Mouse (Mus musculus) embryonic facial prominence, embryonic 14.5 days (tissue): ENCODE measurements around the gene Otop2. TPM values are rescaled to one million over a fixed set of nuclear protein-coding genes. Genes with fewer than 3 reads are reported as not detected.
A peak's percentile ranks its signal among the peaks of the same experiment; 100 is the strongest.

ENCODE experiments used
- ATAC-seq: fragments of 200-750 bp; cut with Nextera tagmentation; 2 replicates; pipeline ENCODE4 v1.8.0; 2017; ENCODE audit warnings: low read depth, moderate number of reproducible peaks, moderate TSS enrichment
- DNase-seq: peaks from one replicate; pipeline ENCODE4 v3.0.0-alpha.2; 2015; ENCODE audit warnings: low spot score
- H3K27ac ChIP-seq: fragments of 300-500 bp; sonication (generic); replicated peaks from 2 replicates; pipeline ENCODE4 v1.5.1; 2014; ENCODE audit warnings: low read depth, mild to moderate bottlenecking, low read length, moderate library complexity
- H3K27me3 ChIP-seq: fragments of 300-500 bp; sonication (generic); replicated peaks from 2 replicates; pipeline ENCODE4 v1.6.1; 2014; ENCODE audit warnings: low read length; ENCODE audit not compliant: control insufficient read depth, insufficient read depth
- H3K36me3 ChIP-seq: fragments of 300-500 bp; sonication (generic); 2 replicates; pipeline ENCODE4 v1.6.1; 2014; ENCODE audit warnings: low read length, mixed read lengths; ENCODE audit not compliant: control insufficient read depth, insufficient read depth
- H3K4me1 ChIP-seq: fragments of 300-500 bp; sonication (generic); 2 replicates; pipeline ENCODE4 v1.6.1; 2014; ENCODE audit warnings: antibody characterized with exemption, low read length; ENCODE audit not compliant: control insufficient read depth, insufficient read depth
- H3K4me2 ChIP-seq: fragments of 300-500 bp; sonication (generic); 2 replicates; pipeline ENCODE4 v1.6.1; 2014; ENCODE audit warnings: low read depth, mild to moderate bottlenecking, low read length, moderate library complexity, mixed read lengths
- H3K4me3 ChIP-seq: fragments of 300-500 bp; sonication (generic); 2 replicates; pipeline ENCODE4 v1.5.1; 2014; ENCODE audit warnings: low read depth, mild to moderate bottlenecking, low read length
- H3K9ac ChIP-seq: fragments of 300-500 bp; sonication (generic); 2 replicates; pipeline ENCODE4 v1.6.1; 2014; ENCODE audit warnings: low read depth, mild to moderate bottlenecking, low read length, moderate library complexity, mixed read lengths
- H3K9me3 ChIP-seq: fragments of 300-500 bp; sonication (generic); 2 replicates; pipeline ENCODE4 v1.6.1; 2016; ENCODE audit warnings: low read length; ENCODE audit not compliant: control insufficient read depth
- WGBS: fragments of 180-500 bp; shearing (Covaris S2); extraction: QIAGEN DNeasy Blood & Tissue Kit; methylation state at CpG from one replicate; pipeline ENCODE4 v1.1.7; 2014; 5-methylcytosine and 5-hydroxymethylcytosine counted together
- polyA plus RNA-seq: library from polyadenylated mRNA; unstranded; fragments of >200 nt; fragmentation: Nextera tagmentation; extraction: Ambion mirVana; gene quantifications from 2 replicates; pipeline ENCODE4 v1.2.1, GENCODE M21; 2014

Gene Otop2
- polyA plus RNA-seq, 1 experiment from 2014 or later, result not detected

DNA sequence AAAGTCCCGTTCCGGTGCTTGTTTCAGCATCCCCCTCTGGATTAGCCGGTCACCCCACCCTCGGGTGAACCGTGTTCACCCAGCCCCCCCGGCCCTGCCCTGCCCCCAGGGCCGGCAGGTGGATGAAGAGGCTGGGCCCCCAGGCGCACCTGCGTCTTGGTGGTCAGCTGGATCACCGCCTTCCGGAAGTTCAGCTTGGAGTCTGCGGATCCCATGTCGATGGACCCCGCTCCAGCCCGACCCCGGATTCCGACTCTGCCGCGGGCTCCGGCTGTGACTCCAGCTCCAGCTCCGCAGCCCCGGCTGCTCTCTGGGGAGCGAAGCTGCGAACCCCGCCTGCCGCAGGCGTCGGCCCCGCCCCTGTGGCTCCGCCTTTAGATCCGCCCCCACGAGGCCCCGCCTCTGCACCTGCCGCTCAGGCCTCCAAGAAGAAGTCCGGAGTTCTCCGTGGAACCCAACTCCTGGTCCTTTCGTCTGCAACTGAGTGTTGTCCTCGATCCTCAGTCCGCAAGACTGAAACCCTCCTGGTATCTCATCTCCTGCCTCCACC, 60.5 kb downstream of the Otop2 start, which contains the start of gene Hid1:
Gene Hid1, minus strand, starts transcription at position 362 of the 550 bp plus-strand sequence.
- H3K9ac ChIP-seq, result peak within 1 kb of the TSS; percentile 62
- 1% methylated on average over 14 of the region's 39 CpGs for WGBS
- H3K4me1 ChIP-seq, result peaks cover 12% of the 10 kb centered on the region; the same call in 1 of the 2 replicates
- H3K9me3 ChIP-seq, result no peaks in the 10 kb centered on the region
- H3K4me2 ChIP-seq, result peak within 1 kb of the TSS; percentile 79
- no peak within 1 kb of the TSS for H3K27ac ChIP-seq
- H3K4me3 ChIP-seq, result peak within 1 kb of the TSS; percentile 46
- peak; percentile 68 for ATAC-seq
- no peaks in the 10 kb centered on the region for H3K36me3 ChIP-seq
- H3K27me3 ChIP-seq, result peaks cover 47% of the 10 kb centered on the region
- DNase-seq, result peak; percentile 86

DNA sequence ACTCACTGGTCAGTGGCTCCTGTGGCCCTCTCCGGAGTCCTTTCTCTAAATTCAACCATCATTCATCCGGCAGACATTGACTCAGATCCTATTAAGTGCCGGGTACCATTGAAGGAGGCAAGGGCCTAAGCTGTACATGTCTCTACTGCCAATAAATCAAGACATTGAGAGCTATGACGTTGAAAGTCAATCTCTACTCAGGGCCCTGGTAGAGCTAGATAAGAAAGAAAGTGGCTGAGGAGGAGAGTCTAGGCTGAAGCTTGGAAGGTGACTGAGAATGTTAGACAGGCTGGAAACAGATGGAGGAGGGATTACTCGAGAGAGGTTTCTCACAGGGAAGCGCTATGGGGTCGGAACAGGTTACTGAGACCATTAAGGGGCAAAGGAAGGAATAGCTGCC, 63.4 kb downstream of the Otop2 start:
- Histone ChIP-seq H3K4me3 (no peak overlapping the region), H3K9me3 (no peaks in the 10 kb centered on the region), H3K4me2 (no peak overlapping the region), H3K4me1 (peaks cover 18% of the 10 kb centered on the region; the same call in 1 of the 2 replicates), H3K36me3 (no peaks in the 10 kb centered on the region), H3K27me3 (peaks cover 64% of the 10 kb centered on the region), H3K27ac (no peak overlapping the region), H3K9ac (no peak overlapping the region)
- no peak for DNase-seq
- WGBS, result 61% methylated on average over 7 of the region's 7 CpGs
- no peak for ATAC-seq

DNA sequence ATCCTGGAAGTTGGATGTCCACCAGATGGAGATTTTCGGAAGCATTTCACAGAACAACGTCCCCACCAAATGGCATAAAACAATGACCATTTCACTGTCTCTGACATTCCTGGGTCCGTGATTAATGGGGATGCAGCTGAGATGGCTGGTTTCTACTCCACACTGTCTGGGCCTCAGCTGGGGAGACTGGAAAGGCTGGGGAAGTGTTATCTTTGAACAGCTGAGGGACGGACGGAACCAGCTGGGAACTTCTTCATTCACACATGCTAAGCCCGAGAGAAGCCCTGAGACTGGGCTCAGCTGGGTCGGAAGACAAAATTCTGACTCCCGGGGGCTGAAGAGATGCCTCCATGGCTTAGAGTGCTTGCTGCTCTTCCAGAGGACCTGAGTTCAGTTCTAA, 64.4 kb downstream of the Otop2 start:
- ATAC-seq (no peak), DNase-seq (no peak)
- no peak overlapping the region; the same call in 1 of the 2 replicates for H3K9ac ChIP-seq
- H3K9me3 ChIP-seq, result no peaks in the 10 kb centered on the region
- no peak overlapping the region for H3K4me2 ChIP-seq
- peaks cover 16% of the 10 kb centered on the region; the same call in 1 of the 2 replicates for H3K4me1 ChIP-seq
- no peak overlapping the region for H3K27ac ChIP-seq
- peaks cover 63% of the 10 kb centered on the region for H3K27me3 ChIP-seq
- WGBS, result 64% methylated on average over 8 of the region's 8 CpGs
- H3K4me3 ChIP-seq, result no peak overlapping the region
- no peaks in the 10 kb centered on the region for H3K36me3 ChIP-seq

DNA sequence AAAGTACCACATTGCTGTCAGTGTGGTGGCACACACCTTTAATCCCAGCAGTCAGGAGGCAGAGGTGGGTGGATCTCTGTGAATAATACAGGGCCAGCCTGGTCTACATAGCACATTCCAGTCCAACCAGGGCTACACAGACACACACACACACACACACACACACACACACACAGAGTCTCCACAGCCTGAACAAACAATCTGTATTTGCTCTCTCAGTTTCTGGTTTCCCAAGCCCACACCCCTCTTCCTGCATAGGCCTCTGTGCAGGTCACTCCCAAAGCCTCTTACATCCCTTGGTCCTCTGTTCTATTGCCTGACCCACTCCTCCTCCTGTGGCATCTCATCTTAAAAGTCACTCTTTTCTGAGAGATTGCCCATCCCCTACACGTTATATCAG, 65.1 kb downstream of the Otop2 start:
- Histone ChIP-seq H3K4me3 (no peak overlapping the region), H3K9ac (no peak overlapping the region), H3K27me3 (peaks cover 57% of the 10 kb centered on the region), H3K27ac (no peak overlapping the region), H3K9me3 (no peaks in the 10 kb centered on the region), H3K36me3 (no peaks in the 10 kb centered on the region), H3K4me1 (peaks cover 13% of the 10 kb centered on the region; the same call in 1 of the 2 replicates), H3K4me2 (no peak overlapping the region)
- WGBS, result 62% methylated on average over 1 of the region's 1 CpGs
- no peak for DNase-seq
- ATAC-seq, result no peak

DNA sequence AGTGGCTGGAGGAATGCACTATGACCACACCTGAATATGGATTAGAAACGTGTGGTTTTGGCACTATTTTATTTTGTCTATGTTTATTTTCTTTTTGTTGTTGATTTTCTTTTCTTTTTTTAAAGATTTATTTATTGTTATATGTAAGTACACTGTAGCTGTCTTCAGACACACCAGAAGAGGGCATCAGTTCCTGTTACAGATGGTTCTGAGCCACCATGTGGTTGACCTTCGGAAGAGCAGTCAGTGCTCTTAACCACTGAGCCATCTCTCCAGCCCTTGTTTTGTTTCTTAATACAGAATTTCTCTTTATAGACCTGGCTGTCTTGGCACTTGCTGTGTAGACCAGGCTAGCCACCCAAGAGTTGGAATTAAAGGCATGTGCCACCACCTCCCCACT, 65.8 kb downstream of the Otop2 start:
- H3K9ac ChIP-seq, result no peak overlapping the region
- DNase-seq, result no peak
- H3K4me3 ChIP-seq, result no peak overlapping the region
- ATAC-seq, result no peak
- peaks cover 7% of the 10 kb centered on the region; the same call in 1 of the 2 replicates for H3K4me1 ChIP-seq
- H3K4me2 ChIP-seq, result no peak overlapping the region
- 56% methylated on average over 2 of the region's 2 CpGs for WGBS
- H3K27ac ChIP-seq, result no peak overlapping the region
- no peaks in the 10 kb centered on the region for H3K9me3 ChIP-seq
- H3K27me3 ChIP-seq, result peaks cover 50% of the 10 kb centered on the region
- H3K36me3 ChIP-seq, result no peaks in the 10 kb centered on the region

DNA sequence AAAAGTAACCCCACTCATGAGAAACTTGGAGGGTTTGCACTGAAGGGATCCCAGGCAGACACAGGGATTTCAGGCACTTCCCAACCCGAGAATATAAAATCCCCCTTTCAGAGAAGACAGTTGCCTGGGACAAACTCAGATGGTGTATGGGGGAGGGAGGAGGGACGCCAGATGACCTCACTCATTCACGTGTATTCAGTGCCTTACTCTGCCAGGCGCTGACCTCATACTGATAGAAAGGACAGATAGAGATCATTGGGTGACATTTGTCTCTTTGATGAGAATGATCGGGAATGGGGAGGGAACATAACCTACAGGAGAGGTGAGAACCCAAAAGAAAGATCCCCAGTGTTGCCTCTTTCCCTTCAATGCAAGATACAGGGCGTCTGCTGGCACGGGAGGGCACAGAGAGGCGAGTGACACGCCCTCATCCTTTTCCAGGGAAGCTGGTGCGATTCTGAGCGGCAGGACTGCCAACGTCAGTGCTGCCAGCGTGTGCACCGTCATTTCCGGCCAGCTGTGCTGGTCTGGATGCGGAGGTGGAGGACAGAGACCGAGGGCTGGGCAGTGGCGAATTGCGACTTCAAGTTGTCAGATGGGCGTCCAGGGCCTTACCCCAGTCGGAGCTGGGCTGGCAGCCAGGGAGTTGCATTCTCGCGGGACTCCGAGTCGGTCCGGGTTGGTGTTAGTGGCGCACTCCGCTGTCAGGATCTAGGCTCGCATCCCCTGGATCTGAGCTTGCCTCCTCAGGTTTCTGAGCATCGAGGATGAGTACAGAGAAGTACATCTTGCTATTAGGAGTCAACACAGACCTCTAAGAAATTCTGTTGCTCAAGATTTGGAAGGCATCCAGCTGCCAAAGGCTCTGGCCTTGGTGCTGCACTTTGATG, 67.1 kb downstream of the Otop2 start:
- Histone ChIP-seq H3K9ac (peak overlapping the region; percentile 59), H3K36me3 (no peaks in the 10 kb centered on the region), H3K4me1 (peaks cover 6% of the 10 kb centered on the region; the same call in 1 of the 2 replicates), H3K9me3 (no peaks in the 10 kb centered on the region), H3K27me3 (peaks cover 40% of the 10 kb centered on the region), H3K4me2 (peak overlapping the region; percentile 72), H3K27ac (no peak overlapping the region), H3K4me3 (peak overlapping the region; percentile 37)
- WGBS, result 2% methylated on average over 26 of the region's 30 CpGs
- DNase-seq (peak; percentile 53), ATAC-seq (peak; percentile 68)

DNA sequence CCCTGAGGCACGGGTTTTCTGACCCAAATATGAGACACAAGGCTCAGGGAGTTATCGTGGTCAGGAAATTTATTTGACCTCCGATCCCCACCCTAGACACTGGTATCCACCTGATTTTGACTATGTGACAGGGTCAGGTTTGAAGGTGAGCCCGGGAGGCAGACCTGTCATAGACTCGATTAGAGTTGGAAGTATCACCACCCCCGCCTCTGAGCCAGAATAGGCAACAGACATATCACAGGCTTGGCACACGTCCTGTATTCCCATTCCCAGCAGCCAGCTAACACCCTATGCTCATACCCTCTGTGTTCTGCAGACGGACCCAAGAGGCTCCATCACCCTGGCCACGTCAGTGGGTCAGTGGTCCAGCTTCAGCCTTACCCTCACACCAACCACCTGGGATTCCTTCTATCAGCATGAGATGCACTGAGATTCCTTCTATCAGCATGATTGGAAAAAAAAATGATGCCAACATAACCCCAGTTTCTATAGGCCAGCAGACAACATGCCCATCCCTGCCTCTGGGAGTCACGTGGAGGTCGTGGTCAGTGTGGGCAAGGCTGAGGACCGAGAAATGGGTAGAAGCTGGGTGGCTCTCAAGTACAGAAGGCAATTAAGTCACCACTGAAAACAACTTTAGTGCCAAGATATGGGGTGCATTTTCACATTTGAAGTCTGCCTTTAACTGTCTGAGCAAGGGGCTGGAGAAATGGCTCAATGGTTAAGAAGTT, 67.9 kb downstream of the Otop2 start:
- H3K9me3 ChIP-seq, result no peaks in the 10 kb centered on the region
- no peaks in the 10 kb centered on the region for H3K36me3 ChIP-seq
- no peak overlapping the region for H3K27ac ChIP-seq
- peak overlapping the region; percentile 59 for H3K9ac ChIP-seq
- ATAC-seq, result 0 out of 2 replicates have a peak, but pooled peaks have one; percentile 7
- WGBS, result 60% methylated on average over 12 of the region's 12 CpGs
- H3K4me1 ChIP-seq, result peaks cover 6% of the 10 kb centered on the region; the same call in 1 of the 2 replicates
- DNase-seq, result no peak
- H3K4me2 ChIP-seq, result peak overlapping the region; percentile 72
- H3K27me3 ChIP-seq, result peaks cover 36% of the 10 kb centered on the region
- H3K4me3 ChIP-seq, result peak overlapping the region; percentile 37

DNA sequence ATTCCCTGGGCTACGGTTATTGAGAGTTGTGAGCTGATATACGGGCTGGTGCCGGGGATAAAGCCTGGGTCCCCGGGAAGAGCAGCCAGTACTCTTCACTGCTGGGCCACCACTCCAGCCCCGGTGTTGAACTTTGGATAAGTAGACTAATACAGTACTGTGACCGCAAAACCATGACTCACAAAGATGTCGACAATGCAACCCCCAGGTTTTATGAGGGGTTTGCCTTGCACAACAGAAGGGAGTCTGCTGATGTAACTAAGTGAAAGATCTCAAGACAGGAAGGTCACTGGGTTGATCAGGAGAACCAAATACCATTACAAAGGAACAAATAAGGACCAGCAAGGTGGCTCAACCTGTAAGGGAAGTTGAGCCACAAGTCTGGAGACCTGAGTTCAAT, 69.8 kb downstream of the Otop2 start:
- Histone ChIP-seq H3K27me3 (peaks cover 33% of the 10 kb centered on the region), H3K4me3 (no peak overlapping the region), H3K4me1 (peaks cover 9% of the 10 kb centered on the region; the same call in 1 of the 2 replicates), H3K9me3 (no peaks in the 10 kb centered on the region), H3K27ac (no peak overlapping the region), H3K4me2 (no peak overlapping the region), H3K36me3 (no peaks in the 10 kb centered on the region), H3K9ac (no peak overlapping the region)
- 73% methylated on average over 7 of the region's 7 CpGs for WGBS
- no peak for DNase-seq
- no peak for ATAC-seq
